Mouse (Mus musculus): Measurements from ENCODE around the gene Ceacam18. TPM values are rescaled to one million over a fixed set of nuclear protein-coding genes. Genes with fewer than 3 reads are reported as not detected.
A peak's percentile ranks its signal among the peaks of the same experiment; 100 is the strongest.
"Not testable (repeated sequence)": the region's sequence is repeated elsewhere in the genome, so short reads cannot be mapped to it uniquely, and the experiment has no call there.

Gene Ceacam18
- polyA plus RNA-seq, 1 experiment from 2014 or later, result not detected

GRCm38 (mm10) chr7:43636194-43636593 is 1.7 kb downstream of the Ceacam18 start:
- H3K4me1 ChIP-seq, result no peaks in the 10 kb centered on the region
- H3K4me3 ChIP-seq, result no peak overlapping the region
- no peak overlapping the region for H3K27ac ChIP-seq
- H3K36me3 ChIP-seq, result no peaks in the 10 kb centered on the region
- DNase-seq (ENCODE audit: low spot score), result no peak
- whole genome bisulfite sequencing, result 58% methylated on average over 2 of the region's 2 CpGs
- H3K27me3 ChIP-seq (ENCODE audit: insufficient read depth, poor library complexity, severe bottlenecking), result no peaks in the 10 kb centered on the region
- H3K9me3 ChIP-seq, result no peaks in the 10 kb centered on the region

- DNase-seq (ENCODE audit: low spot score), result no peak
- no peak overlapping the region for H3K27ac ChIP-seq
- 77% methylated on average over 1 of the region's 1 CpGs for WGBS
These were observed 2.6 kb downstream of the Ceacam18 start for GRCm38 (mm10) chr7:43637118-43637517.

GRCm38 (mm10) chr7:43642587-43642986 is 8.1 kb downstream of the Ceacam18 start:
- no peak for DNase-seq (ENCODE audit: low spot score)
- H3K4me1 ChIP-seq, result no peaks in the 10 kb centered on the region
- no peaks in the 10 kb centered on the region for H3K36me3 ChIP-seq
- no peaks in the 10 kb centered on the region for H3K27me3 ChIP-seq (ENCODE audit: insufficient read depth, poor library complexity, severe bottlenecking)
- 76% methylated on average over 5 of the region's 5 CpGs for WGBS
- no peak overlapping the region for H3K27ac ChIP-seq
- H3K4me3 ChIP-seq, result no peak overlapping the region
- no peaks in the 10 kb centered on the region for H3K9me3 ChIP-seq

More at GRCm38 (mm10) chr7:43637118-43637517, 2.6 kb downstream of the Ceacam18 start:
- H3K4me3 ChIP-seq, result no peak overlapping the region
- H3K9me3 ChIP-seq, result no peaks in the 10 kb centered on the region
- H3K4me1 ChIP-seq, result no peaks in the 10 kb centered on the region
- H3K36me3 ChIP-seq, result no peaks in the 10 kb centered on the region
- no peaks in the 10 kb centered on the region for H3K27me3 ChIP-seq (ENCODE audit: insufficient read depth, poor library complexity, severe bottlenecking)

GRCm38 (mm10) chr7:43643046-43643652 is 8.6 kb downstream of the Ceacam18 start:
- no peaks in the 10 kb centered on the region for H3K36me3 ChIP-seq
- no peak for DNase-seq (ENCODE audit: low spot score)
- H3K4me3 ChIP-seq, result no peak overlapping the region
- H3K4me1 ChIP-seq, result no peaks in the 10 kb centered on the region
- 69% methylated on average over 17 of the region's 17 CpGs for WGBS
- H3K9me3 ChIP-seq, result no peaks in the 10 kb centered on the region
- H3K27me3 ChIP-seq (ENCODE audit: insufficient read depth, poor library complexity, severe bottlenecking), result no peaks in the 10 kb centered on the region
- no peak overlapping the region for H3K27ac ChIP-seq

DNA sequence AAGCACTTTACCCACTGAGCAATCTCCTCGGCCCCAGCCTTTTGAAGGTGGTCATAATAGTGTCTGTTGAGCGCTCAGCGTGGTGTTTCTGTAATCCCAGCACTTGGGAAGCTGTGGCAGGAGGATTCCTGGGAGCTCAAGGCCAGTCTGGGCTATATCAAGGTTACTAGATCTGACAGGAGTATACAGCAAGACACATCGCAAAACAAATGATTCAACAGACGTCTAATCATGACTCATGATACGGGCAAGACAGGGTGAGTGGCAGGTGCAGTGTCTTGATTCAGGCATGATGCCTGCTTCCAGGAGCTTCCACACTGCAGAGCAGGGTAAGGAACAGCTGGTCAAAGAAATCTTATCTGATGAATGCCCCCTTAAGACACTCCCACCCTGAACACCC is 18.2 kb downstream of the Ceacam18 start:
- Histone ChIP-seq H3K4me1 (no peaks in the 10 kb centered on the region), H3K4me3 (no peak overlapping the region), H3K9me3 (peaks cover 4% of the 10 kb centered on the region; the same call in 1 of the 2 replicates), H3K27ac (no peak overlapping the region), H3K36me3 (no peaks in the 10 kb centered on the region), H3K27me3 (ENCODE audit: insufficient read depth, poor library complexity, severe bottlenecking) (no peaks in the 10 kb centered on the region)
- WGBS, result 84% methylated on average over 6 of the region's 6 CpGs
- no peak for DNase-seq (ENCODE audit: low spot score)

- Histone ChIP-seq H3K27me3 (ENCODE audit: insufficient read depth, poor library complexity, severe bottlenecking) (no peaks in the 10 kb centered on the region), H3K9me3 (peaks cover 4% of the 10 kb centered on the region; the same call in 1 of the 2 replicates), H3K4me1 (no peaks in the 10 kb centered on the region), H3K36me3 (no peaks in the 10 kb centered on the region), H3K4me3 (no peak overlapping the region), H3K27ac (no peak overlapping the region)
- no peak for DNase-seq (ENCODE audit: low spot score)
- WGBS, result 67% methylated on average over 3 of the region's 3 CpGs
These were observed 20.0 kb downstream of the Ceacam18 start for GRCm38 (mm10) chr7:43654519-43654918.

DNA sequence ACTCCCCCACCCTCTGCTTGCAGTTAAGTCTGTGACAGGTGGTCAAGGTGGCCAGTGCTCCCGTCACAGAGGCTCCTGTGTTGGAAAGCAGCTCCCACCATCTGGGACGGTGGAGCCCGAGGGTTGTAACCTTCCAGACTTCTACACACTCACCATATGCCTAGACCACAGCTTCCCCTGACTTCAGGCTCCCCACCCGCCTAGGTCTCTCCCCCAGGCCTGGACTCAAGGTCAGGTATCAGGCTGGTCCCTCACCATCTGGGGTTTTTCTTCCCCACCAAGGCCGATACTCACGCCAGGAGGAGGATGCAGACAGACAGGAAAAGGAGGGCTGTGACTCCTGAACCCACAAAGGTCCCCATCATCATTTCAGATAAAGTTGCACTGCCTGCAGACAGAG is 21.7 kb downstream of the Ceacam18 start:
- Histone ChIP-seq H3K4me1 (no peaks in the 10 kb centered on the region), H3K9me3 (peaks cover 2% of the 10 kb centered on the region; the same call in 1 of the 2 replicates), H3K36me3 (no peaks in the 10 kb centered on the region), H3K27ac (no peak overlapping the region), H3K27me3 (ENCODE audit: insufficient read depth, poor library complexity, severe bottlenecking) (no peaks in the 10 kb centered on the region), H3K4me3 (no peak overlapping the region)
- no peak for DNase-seq (ENCODE audit: low spot score)
- WGBS, result 63% methylated on average over 6 of the region's 6 CpGs

- Histone ChIP-seq H3K9me3 (no peaks in the 10 kb centered on the region), H3K36me3 (no peaks in the 10 kb centered on the region), H3K4me1 (no peaks in the 10 kb centered on the region), H3K27me3 (ENCODE audit: insufficient read depth, poor library complexity, severe bottlenecking) (no peaks in the 10 kb centered on the region), H3K27ac (no peak within 1 kb of the TSS), H3K4me3 (no peak within 1 kb of the TSS)
- whole genome bisulfite sequencing, result 59% methylated on average over 1 of the region's 1 CpGs
- DNase-seq (ENCODE audit: low spot score), result no peak
These were observed 25.5 kb downstream of the Ceacam18 start, which contains the start of gene Siglece for GRCm38 (mm10) chr7:43660002-43660401. Gene Siglece, minus strand, starts transcription at chr7:43660161.

GRCm38 (mm10) chr7:43662804-43663203 is 28.3 kb downstream of the Ceacam18 start:
- Histone ChIP-seq H3K4me3 (no peak overlapping the region), H3K9me3 (no peaks in the 10 kb centered on the region), H3K27me3 (ENCODE audit: insufficient read depth, poor library complexity, severe bottlenecking) (no peaks in the 10 kb centered on the region), H3K36me3 (no peaks in the 10 kb centered on the region), H3K27ac (no peak overlapping the region), H3K4me1 (no peaks in the 10 kb centered on the region)
- DNase-seq (ENCODE audit: low spot score), result no peak
- 77% methylated on average over 1 of the region's 1 CpGs for WGBS

- not testable (repeated sequence) for H3K4me3 ChIP-seq; H3K36me3 ChIP-seq; H3K4me1 ChIP-seq; H3K9me3 ChIP-seq; H3K27me3 ChIP-seq (ENCODE audit: insufficient read depth, poor library complexity, severe bottlenecking); H3K27ac ChIP-seq; DNase-seq (ENCODE audit: low spot score)
- WGBS, result 82% methylated on average over 4 of the region's 4 CpGs
These were observed 32.7 kb downstream of the Ceacam18 start for GRCm38 (mm10) chr7:43667221-43667620.

DNA sequence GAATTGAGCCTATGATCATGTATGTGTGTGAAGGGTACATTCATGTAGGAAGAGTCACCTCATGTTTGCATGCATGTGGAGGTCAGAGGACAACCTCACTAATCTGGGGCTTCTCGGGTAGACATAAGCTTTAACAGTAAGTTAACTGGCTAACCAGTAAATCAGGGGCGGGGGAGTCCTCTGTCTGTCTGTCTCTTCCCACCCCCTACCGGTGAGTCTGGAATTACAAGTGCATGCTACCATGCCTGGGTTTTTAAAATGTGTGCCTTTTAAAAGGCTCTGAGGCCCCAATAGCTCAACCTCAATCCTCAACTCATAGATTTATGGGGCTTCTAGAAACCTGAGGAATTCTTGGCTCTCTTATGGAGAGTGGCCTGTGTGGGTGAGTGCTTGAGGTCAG is 34.1 kb downstream of the Ceacam18 start:
- peaks cover 8% of the 10 kb centered on the region for H3K4me1 ChIP-seq
- H3K9me3 ChIP-seq, result no peaks in the 10 kb centered on the region
- whole genome bisulfite sequencing, result 19% methylated on average over 3 of the region's 3 CpGs
- no peaks in the 10 kb centered on the region for H3K36me3 ChIP-seq
- no peak overlapping the region for H3K27ac ChIP-seq
- no peak overlapping the region for H3K4me3 ChIP-seq
- DNase-seq (ENCODE audit: low spot score), result no peak
- no peaks in the 10 kb centered on the region for H3K27me3 ChIP-seq (ENCODE audit: insufficient read depth, poor library complexity, severe bottlenecking)

DNA sequence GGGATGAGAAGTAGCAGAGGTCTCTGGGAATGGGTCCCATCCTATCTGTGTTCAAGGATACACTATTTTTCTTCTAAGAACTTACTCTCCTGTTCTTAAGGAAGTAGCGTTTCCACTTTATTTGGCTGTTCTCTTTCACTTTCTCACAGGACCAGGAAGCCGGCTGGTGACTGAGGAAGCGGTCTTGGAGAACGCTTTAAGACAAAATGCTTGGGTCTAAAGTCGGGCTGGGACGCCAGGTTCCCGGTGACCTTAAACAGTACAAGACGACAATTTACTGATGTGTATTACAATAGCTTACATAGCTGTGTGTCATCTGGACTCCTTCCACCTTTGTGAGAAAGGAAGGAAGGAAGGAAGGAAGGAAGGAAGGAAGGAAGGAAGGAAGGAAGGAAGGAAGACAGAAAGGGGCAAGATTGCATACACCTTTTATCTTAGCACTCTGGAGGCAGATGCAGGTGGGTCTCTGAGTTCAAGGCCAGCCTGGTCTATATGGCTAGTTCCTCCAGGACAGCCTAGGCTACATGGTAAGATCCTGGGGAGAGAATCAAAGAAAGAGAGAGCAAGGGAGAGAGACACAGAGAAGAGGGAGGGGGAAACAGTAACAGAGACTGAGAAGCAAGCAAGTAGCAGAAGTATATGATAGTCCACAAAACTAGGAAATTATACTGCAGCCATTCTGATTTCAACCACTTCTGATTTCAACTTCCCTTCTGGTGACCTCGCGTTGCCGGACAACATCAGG is 36.7 kb downstream of the Ceacam18 start:
- Histone ChIP-seq H3K27ac (peak overlapping the region; percentile 91), H3K4me1 (peaks cover 8% of the 10 kb centered on the region), H3K36me3 (peaks cover 16% of the 10 kb centered on the region), H3K27me3 (ENCODE audit: insufficient read depth, poor library complexity, severe bottlenecking) (no peaks in the 10 kb centered on the region), H3K4me3 (peak overlapping the region; percentile 78), H3K9me3 (no peaks in the 10 kb centered on the region)
- 69% methylated on average over 11 of the region's 11 CpGs for WGBS
- DNase-seq (ENCODE audit: low spot score), result no peak

DNA sequence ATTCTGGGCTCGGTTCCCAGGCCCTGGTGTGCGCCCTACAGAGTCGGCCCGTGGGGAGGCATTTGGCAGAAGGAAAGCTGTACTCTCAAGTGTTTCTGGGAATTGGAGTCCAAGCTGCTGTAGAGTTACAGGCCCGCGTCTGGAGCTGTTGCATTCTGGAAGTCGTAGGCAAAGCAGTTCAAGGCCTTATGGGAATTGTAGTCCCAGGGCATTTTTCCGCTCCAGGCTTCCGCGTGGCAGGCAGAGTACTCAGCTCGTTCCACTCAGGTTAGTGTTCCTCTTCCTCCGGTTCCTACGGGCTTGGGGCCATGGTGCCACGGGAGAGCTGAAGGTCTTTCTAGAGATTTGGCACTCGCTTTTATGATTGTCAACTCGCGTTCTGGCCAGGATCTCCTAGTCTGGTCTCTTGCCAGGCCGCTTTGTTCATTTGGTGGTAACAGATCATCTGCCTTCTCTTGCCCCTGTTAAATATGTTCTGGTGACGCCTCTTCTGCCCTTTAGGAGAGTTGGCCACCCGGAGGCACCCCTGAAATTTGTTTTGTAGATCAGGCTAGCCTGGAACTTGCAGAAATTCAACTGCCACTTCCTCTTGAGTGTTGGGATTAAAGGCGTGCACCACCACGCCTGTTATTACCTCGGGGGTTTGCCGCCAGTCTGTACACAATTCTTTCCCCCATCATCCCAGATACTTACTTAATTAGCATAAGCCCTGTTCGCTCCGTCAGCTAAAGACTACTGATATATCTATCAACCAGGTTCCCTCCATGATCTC is 37.5 kb downstream of the Ceacam18 start, which contains the start of gene Ctu1:
Ctu1 (plus strand) TSS at position 208 of the 772 bp plus-strand sequence.
- no peaks in the 10 kb centered on the region for H3K27me3 ChIP-seq (ENCODE audit: insufficient read depth, poor library complexity, severe bottlenecking)
- peak; percentile 96 for DNase-seq (ENCODE audit: low spot score)
- H3K9me3 ChIP-seq, result no peaks in the 10 kb centered on the region
- H3K4me3 ChIP-seq, result peak within 1 kb of the TSS; percentile 78
- peaks cover 23% of the 10 kb centered on the region for H3K36me3 ChIP-seq
- peaks cover 8% of the 10 kb centered on the region for H3K4me1 ChIP-seq
- WGBS, result under 1% methylated on average over 26 of the region's 26 CpGs
- H3K27ac ChIP-seq, result peak within 1 kb of the TSS; percentile 91
